Mouse (Mus musculus) spleen, postnatal 14 days (tissue): ENCODE data around the gene Gzma.

Source experiments
- DNase-seq, 2 experiments: peaks; one replicate each; pipeline ENCODE4 v3.0.0; 2021 to 2022; ENCODE audit warnings: low spot score in 2 of 2

The Gzma gene

DNA sequence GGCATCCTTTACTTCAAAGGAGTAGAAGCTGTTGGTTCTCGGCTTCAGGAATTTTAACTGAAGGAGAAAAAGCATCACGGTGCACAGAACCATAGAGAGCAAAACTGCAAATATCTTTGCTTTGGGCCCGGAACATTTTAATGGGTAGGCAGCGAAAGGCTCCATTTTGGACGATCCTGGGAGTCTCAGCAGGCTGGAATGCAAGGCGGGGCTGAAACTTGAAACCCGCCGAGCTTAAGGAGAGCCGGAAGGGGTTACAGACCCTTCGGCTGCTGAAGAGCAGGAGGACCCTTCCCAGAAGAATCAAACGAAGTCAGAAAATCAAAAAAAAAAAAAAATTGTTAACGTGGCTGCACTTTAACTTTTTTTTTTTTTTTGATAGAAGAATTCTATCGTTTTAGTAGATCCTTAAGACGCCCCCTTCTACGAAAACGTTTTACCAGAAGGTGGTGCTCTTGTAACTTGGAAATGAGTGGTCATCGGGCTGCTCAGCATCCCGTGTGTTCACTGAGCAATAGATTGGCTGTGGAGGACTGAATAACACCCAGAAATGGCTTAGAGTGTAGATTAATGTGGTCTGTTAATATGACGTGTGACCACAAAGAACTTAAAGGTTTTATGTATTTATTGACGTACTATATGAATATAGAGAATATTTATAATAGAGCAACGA is 54.4 kb downstream of the Gzma start, which contains the start of gene Gpx8:
Gene Gpx8 (minus strand): TSS at position 200 of the 673 bp plus-strand sequence.
- DNase-seq: no peak

DNA sequence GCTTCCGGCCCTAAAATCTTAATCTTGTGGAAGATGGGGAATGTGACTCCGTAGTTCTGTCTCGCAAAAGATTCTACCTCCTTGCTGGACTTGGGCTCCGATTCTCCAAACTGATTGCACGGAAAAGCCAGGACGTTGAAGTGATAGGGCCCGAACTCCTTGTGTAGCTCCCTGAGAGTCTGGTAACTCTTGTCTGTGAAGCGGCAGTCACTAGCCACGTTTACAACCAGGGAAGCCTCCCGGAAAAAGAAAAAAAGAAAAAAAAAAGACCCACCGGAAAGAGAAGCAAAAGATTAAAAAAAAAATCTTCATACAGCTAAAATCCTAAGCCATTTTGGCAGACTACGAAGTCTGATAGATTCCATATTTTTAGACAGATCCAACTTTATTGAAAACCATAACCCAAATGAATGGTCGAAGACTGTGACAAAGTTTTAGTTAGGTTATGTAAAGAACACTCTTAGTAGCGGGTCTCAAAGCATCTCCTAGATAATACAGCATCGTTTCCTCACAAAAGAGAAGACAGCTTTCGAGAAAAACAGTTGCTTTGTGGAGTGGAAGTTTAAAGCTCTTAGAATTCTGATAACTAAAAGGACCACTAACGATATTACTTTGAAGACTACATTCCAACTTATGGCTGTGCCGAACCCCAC is 55.2 kb downstream of the Gzma start:
- no peak for DNase-seq

DNA sequence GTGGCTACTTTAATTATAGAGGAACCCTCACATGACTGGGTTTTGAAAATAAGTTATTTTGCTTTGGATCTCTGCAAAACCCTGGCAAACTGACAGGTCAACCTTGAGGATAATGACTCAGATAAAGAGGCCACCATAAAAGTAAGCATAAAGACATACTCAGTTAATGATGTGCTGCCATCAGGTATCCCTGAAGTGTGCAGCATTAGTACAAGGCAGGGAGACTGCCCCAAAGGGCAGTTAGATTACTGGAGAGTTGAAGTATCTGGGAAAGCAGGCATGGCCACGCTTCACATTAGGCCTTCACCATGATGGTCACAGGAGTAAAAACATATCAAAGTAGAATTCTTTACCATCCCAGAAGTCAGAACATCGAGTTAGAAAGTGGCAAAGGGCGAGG is 55.9 kb downstream of the Gzma start:
- DNase-seq: no peak
